Mouse (Mus musculus): ENCODE results near the gene Wdtc1. TPM values are rescaled to one million over a fixed set of nuclear protein-coding genes. Genes with fewer than 3 reads are reported as not detected.
A peak's percentile ranks its signal among the peaks of the same experiment; 100 is the strongest.

Gene Wdtc1
- polyA plus RNA-seq, 1 experiment = 33.3 TPM

DNA sequence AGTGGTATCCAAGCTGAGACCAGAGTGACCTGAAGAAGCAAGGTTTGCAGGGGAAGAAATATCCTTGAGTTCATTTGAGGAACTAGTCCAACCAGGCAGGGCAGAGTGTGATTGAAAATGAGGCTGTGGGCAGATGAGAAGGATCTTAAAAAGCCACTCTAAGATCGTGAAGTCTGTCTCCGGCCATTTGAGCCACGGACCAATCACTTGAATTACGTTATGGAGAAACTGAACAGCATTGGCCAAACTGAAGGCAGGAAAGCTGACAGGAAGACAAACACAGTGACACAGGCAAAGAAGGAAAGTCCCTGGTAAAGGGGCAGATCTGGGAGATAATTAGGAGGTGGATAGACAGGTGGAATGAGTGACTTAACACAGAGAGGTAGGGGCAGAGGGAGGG, 6.7 kb downstream of the Wdtc1 start:
- 20% methylated on average over 4 of the region's 4 CpGs for WGBS
- Histone ChIP-seq H3K27me3 (ENCODE audit: control insufficient read depth, insufficient read depth, low read length) (no peaks in the 10 kb centered on the region), H3K4me3 (ENCODE audit: extremely low read depth, insufficient read depth, insufficient read length) (no peak overlapping the region), H3K36me3 (ENCODE audit: control insufficient read depth, insufficient read depth, low read length) (no peaks in the 10 kb centered on the region), H3K27ac (ENCODE audit: insufficient read depth, low read length) (no peak overlapping the region), H3K4me1 (ENCODE audit: control insufficient read depth, insufficient read depth, insufficient read length) (no peaks in the 10 kb centered on the region)
- DNase-seq (ENCODE audit: low read depth in 1 of 2, low spot score in 2 of 2) = no peak
- TF ChIP-seq CTCF (IDR thresholded peaks at IDR 0.05; ENCODE audit: extremely low read depth, insufficient read depth, insufficient read length, insufficient replicate concordance) (no peak), POLR2A (IDR thresholded peaks at IDR 0.05; ENCODE audit: low read depth, low read length) (no peak)

DNA sequence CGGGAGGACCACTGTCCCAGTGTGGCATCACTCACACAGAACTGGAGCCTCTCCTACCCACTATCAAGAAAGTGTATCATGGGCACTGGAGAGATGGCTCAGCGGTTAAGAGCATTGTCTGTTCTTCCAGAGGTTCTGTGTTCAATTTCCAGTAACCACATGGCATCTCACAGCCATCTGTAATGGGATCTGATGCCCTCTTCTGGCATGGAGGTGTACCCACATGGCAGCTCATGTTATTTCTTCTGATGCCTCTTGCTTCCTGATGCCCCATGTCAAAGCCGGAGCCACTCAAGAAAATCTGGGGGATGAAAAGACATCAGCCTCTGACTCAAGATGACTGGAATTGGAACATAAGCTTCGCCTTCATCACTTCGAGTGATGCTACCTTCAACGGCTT, 7.6 kb downstream of the Wdtc1 start:
- WGBS = 87% methylated on average over 6 of the region's 6 CpGs
- Histone ChIP-seq H3K4me3 (ENCODE audit: extremely low read depth, insufficient read depth, insufficient read length) (no peak overlapping the region), H3K27ac (ENCODE audit: insufficient read depth, low read length) (no peak overlapping the region), H3K27me3 (ENCODE audit: control insufficient read depth, insufficient read depth, low read length) (no peaks in the 10 kb centered on the region), H3K36me3 (ENCODE audit: control insufficient read depth, insufficient read depth, low read length) (no peaks in the 10 kb centered on the region), H3K4me1 (ENCODE audit: control insufficient read depth, insufficient read depth, insufficient read length) (no peaks in the 10 kb centered on the region)
- no peak for DNase-seq (ENCODE audit: low read depth in 1 of 2, low spot score in 2 of 2)
- TF ChIP-seq CTCF (IDR thresholded peaks at IDR 0.05; ENCODE audit: extremely low read depth, insufficient read depth, insufficient read length, insufficient replicate concordance) = no peak
- no peak for TF ChIP-seq POLR2A (IDR thresholded peaks at IDR 0.05; ENCODE audit: low read depth, low read length)

DNA sequence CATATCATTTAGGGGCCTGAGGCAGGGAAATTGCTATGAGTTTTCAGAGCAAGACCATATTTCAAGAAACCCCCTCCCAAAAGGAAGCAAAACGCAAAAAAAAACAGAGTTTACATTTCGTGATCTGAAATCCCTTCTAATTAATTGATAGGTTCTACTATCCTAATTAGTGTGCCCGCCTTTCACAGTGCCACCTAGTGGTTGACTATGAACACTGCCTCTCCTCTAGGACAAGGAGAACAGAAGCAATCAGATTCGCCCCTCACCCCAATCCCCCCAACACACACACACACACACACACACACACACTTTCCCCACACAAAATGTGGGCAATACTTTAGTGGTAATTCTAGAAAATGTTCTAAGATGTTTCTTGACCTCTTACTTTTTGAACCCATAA, 9.2 kb downstream of the Wdtc1 start:
- TF ChIP-seq POLR2A (IDR thresholded peaks at IDR 0.05; ENCODE audit: low read depth, low read length) (no peak), CTCF (IDR thresholded peaks at IDR 0.05; ENCODE audit: extremely low read depth, insufficient read depth, insufficient read length, insufficient replicate concordance) (peak; percentile 51; the same call in 1 of the 2 replicates)
- H3K27ac ChIP-seq (ENCODE audit: insufficient read depth, low read length) = no peak overlapping the region
- H3K4me3 ChIP-seq (ENCODE audit: extremely low read depth, insufficient read depth, insufficient read length) = no peak overlapping the region
- peak in 1 of 2 experiments; percentile 34 for DNase-seq (ENCODE audit: low read depth in 1 of 2, low spot score in 2 of 2)
- no peaks in the 10 kb centered on the region for H3K4me1 ChIP-seq (ENCODE audit: control insufficient read depth, insufficient read depth, insufficient read length)
- H3K36me3 ChIP-seq (ENCODE audit: control insufficient read depth, insufficient read depth, low read length) = no peaks in the 10 kb centered on the region
- WGBS = 2% methylated on average over 4 of the region's 4 CpGs
- no peaks in the 10 kb centered on the region for H3K27me3 ChIP-seq (ENCODE audit: control insufficient read depth, insufficient read depth, low read length)

DNA sequence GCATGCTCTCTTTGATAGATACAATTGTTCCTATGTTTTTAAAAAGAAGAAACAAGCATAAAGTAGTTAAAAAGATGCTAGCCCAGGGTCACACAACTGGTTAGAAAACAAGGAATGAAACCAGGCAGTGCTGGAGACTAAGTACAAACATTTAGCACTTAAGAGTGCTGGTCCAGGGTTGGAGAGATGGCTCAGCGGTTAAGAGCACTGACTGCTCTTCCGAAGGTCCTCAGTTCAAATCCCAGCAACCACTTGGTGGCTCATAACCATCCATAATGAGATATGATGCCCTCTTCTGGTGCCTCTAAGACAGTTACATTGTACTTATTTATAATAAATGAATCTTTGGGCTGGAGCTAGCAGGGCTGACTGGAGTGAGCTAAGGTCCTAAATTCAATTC, 13.1 kb downstream of the Wdtc1 start:
- H3K27me3 ChIP-seq (ENCODE audit: control insufficient read depth, insufficient read depth, low read length) = no peaks in the 10 kb centered on the region
- H3K27ac ChIP-seq (ENCODE audit: insufficient read depth, low read length) = no peak overlapping the region
- no peaks in the 10 kb centered on the region; the same call in 1 of the 2 replicates for H3K4me1 ChIP-seq (ENCODE audit: control insufficient read depth, insufficient read depth, insufficient read length)
- DNase-seq (ENCODE audit: low read depth in 1 of 2, low spot score in 2 of 2) = no peak
- TF ChIP-seq POLR2A (IDR thresholded peaks at IDR 0.05; ENCODE audit: low read depth, low read length) (no peak), CTCF (IDR thresholded peaks at IDR 0.05; ENCODE audit: extremely low read depth, insufficient read depth, insufficient read length, insufficient replicate concordance) (no peak)
- no peak overlapping the region for H3K4me3 ChIP-seq (ENCODE audit: extremely low read depth, insufficient read depth, insufficient read length)
- H3K36me3 ChIP-seq (ENCODE audit: control insufficient read depth, insufficient read depth, low read length) = no peaks in the 10 kb centered on the region
- WGBS = 88% methylated on average over 2 of the region's 2 CpGs

DNA sequence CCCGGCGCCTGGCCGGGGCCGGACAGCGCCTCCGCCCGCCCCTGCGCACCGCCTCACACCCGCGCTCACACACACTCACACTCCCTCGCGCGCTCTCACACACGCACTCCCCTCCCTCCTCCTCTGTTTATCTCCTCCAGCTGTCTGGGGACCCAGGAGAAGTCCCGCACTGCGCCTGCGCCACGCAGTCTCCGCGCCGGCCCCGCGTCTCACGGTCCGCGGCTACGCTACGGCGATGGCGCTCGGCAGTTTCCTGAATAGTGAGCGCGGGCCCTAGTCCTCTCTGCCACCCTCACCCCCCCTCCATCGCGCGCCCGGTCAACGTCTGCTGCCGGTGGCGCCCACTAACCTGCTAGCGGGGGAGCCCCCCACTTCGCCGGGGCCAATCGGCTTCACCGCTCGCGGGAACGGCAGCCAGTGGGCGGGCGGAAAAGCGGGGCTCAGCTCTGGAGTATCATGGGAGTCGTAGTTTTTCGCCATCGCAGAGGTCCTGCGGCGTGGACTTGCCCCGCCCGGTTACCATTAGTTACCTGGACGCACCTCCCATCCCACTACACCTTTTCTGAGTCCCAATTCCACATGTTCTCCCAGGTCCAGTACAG, 14.0 kb downstream of the Wdtc1 start:
- H3K4me3 ChIP-seq (ENCODE audit: extremely low read depth, insufficient read depth, insufficient read length) = peak overlapping the region; percentile 90
- peak; percentile 84 to 99 for DNase-seq (ENCODE audit: low read depth in 1 of 2, low spot score in 2 of 2)
- under 1% methylated on average over 57 of the region's 60 CpGs for WGBS
- H3K27ac ChIP-seq (ENCODE audit: insufficient read depth, low read length) = peak overlapping the region; percentile 24
- TF ChIP-seq POLR2A (IDR thresholded peaks at IDR 0.05; ENCODE audit: low read depth, low read length) = peak; percentile 33; the same call in 1 of the 2 replicates
- TF ChIP-seq CTCF (IDR thresholded peaks at IDR 0.05; ENCODE audit: extremely low read depth, insufficient read depth, insufficient read length, insufficient replicate concordance) = no peak
- no peaks in the 10 kb centered on the region for H3K36me3 ChIP-seq (ENCODE audit: control insufficient read depth, insufficient read depth, low read length)
- H3K4me1 ChIP-seq (ENCODE audit: control insufficient read depth, insufficient read depth, insufficient read length) = no peaks in the 10 kb centered on the region; the same call in 1 of the 2 replicates
- H3K27me3 ChIP-seq (ENCODE audit: control insufficient read depth, insufficient read depth, low read length) = no peaks in the 10 kb centered on the region

DNA sequence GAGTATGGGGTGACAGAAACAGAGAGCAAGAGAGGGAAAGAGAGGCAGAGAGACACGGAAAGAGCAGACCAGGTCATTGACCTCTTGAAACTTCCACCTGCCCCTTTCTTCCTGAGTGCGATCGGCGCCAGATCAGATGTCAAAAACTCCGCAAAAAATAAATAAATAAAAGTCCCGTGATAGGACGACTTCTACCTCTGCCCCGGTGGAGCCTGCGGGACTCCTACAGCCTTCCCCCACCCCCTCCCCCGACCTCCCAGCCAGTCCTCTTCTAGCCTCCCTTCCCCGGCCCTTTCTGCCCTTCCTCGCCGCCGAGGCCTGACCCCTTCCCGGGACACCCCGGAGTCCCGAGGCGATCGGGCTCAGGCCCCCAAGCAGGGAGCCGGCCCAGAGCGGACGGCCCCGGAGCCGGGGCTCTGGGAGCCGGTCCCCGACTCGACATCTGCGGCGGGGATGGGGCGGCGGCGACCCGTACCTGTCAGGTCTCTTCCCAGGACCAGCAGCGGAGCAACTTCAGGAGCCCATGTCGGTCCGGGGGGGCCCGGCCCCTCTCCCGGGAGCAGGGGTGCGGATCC, 14.7 kb downstream of the Wdtc1 start:
- no peaks in the 10 kb centered on the region for H3K36me3 ChIP-seq (ENCODE audit: control insufficient read depth, insufficient read depth, low read length)
- TF ChIP-seq POLR2A (IDR thresholded peaks at IDR 0.05; ENCODE audit: low read depth, low read length) = no peak
- no peak for TF ChIP-seq CTCF (IDR thresholded peaks at IDR 0.05; ENCODE audit: extremely low read depth, insufficient read depth, insufficient read length, insufficient replicate concordance)
- DNase-seq (ENCODE audit: low read depth in 1 of 2, low spot score in 2 of 2) = no peak
- 3% methylated on average over 16 of the region's 39 CpGs for WGBS
- H3K27me3 ChIP-seq (ENCODE audit: control insufficient read depth, insufficient read depth, low read length) = no peaks in the 10 kb centered on the region
- peak overlapping the region; percentile 90 for H3K4me3 ChIP-seq (ENCODE audit: extremely low read depth, insufficient read depth, insufficient read length)
- H3K27ac ChIP-seq (ENCODE audit: insufficient read depth, low read length) = peak overlapping the region; percentile 24
- no peaks in the 10 kb centered on the region; the same call in 1 of the 2 replicates for H3K4me1 ChIP-seq (ENCODE audit: control insufficient read depth, insufficient read depth, insufficient read length)

Data from spleen, adult 2 months (tissue).